Mouse (Mus musculus): ENCODE data around the gene Camk1d. TPM values are rescaled to one million over a fixed set of nuclear protein-coding genes. Genes with fewer than 3 reads are reported as not detected.

Camk1d gene
- polyA plus RNA-seq, 1 experiment: 13.2 TPM

DNA sequence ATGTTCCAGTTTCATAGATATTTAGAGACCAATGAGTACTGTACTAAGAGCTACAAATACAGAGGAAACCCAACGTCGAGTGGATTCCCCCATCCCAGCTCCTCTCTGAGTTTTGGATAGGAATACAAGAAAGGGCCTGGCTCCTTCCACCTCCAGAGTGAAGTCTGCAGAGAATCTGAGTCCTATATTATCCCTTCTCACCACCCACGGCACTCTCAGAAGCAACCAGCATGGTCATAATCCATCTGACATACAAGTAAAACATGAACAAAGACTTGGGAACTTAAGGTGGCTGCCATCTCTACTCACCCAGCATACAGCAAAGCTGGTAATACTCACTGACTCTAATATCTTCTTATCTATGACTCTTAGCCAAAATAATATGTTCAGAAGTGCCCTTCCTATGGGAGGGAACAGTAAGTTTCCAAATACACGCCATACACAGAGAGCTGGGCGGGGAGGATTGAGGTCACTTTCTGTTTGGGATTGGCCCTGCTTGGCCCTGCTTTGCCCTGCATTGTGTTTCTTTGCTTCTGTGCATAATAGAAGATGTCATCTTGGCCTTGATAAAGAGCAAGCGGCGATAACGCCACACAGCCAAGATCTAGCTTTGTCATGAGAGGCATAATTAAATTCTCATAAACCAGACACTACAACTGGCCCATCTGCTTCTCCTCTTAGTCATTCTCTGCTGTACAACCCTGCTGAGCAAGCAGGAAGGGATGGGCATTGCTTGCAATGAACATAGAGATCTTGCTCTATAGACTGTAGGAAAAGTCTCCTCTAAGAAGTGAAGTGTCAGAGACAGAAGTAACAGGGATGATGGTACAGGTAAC, 118.7 kb downstream of the Camk1d start:
- no peaks in the 10 kb centered on the region for H3K27me3 ChIP-seq (ENCODE audit: control insufficient read depth, insufficient read depth, low read length)
- DNase-seq: no peak
- WGBS: 98% methylated on average over 8 of the region's 8 CpGs

DNA sequence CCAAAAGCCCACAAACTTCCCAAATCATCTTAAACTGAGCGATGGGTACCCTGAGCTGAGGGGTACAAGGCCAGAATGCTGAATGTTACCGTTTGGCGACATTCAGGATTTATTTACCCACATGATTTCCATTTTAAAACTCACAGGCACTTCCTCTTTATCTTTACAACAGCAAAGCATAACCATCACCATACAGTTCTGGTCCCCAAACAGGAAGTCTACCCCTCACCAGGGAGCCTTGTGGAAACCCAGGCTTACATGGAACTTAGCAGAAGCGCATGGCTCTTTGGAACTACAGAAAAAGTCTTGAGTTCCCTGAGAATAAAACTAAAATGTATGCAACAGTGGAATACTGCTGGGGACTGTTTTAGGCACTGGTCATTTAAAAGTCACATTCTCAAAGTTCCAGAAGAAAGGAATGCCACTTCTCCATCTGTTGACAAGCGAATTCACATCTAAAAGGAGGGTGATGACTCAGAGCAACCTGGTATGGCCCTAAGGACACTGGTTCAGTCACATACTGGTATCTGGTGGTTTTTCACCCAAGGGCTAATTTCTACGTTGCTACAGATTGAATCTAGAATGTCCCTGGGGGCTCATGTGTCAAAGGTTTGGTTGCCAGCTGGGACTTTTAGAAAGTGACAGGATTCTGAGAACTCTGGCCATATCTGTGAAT, 121.7 kb downstream of the Camk1d start:
- Histone ChIP-seq H3K27ac (ENCODE audit: control insufficient read depth, insufficient read depth, low read length) (no peak overlapping the region), H3K4me3 (ENCODE audit: control insufficient read depth, insufficient read depth, low read length) (no peak overlapping the region), H3K27me3 (ENCODE audit: control insufficient read depth, insufficient read depth, low read length) (no peaks in the 10 kb centered on the region), H3K36me3 (ENCODE audit: control insufficient read depth, insufficient read depth, low read length) (no peaks in the 10 kb centered on the region), H3K4me1 (replicated peaks; ENCODE audit: control insufficient read depth, insufficient read depth, low read length) (0 out of 2 replicates have a peak, but pooled peaks cover 6% of the 10 kb centered on the region)
- no peak for DNase-seq
- TF ChIP-seq POLR2A (IDR thresholded peaks at IDR 0.05; ENCODE audit: control insufficient read depth, extremely low read depth, insufficient read depth, low read length, poor library complexity): no peak
- 61% methylated on average over 6 of the region's 6 CpGs for WGBS

More for the DNA sequence above, 118.7 kb downstream of the Camk1d start:
- H3K36me3 ChIP-seq (ENCODE audit: control insufficient read depth, insufficient read depth, low read length): no peaks in the 10 kb centered on the region
- H3K4me3 ChIP-seq (ENCODE audit: control insufficient read depth, insufficient read depth, low read length): no peak overlapping the region
- 0 out of 2 replicates have a peak, but pooled peaks cover 9% of the 10 kb centered on the region for H3K4me1 ChIP-seq (replicated peaks; ENCODE audit: control insufficient read depth, insufficient read depth, low read length)
- no peak overlapping the region for H3K27ac ChIP-seq (ENCODE audit: control insufficient read depth, insufficient read depth, low read length)
- TF ChIP-seq CTCF (IDR thresholded peaks at IDR 0.05; ENCODE audit: borderline replicate concordance, control insufficient read depth, extremely low read depth, insufficient read depth, low read length, poor library complexity) (no peak), POLR2A (IDR thresholded peaks at IDR 0.05; ENCODE audit: control insufficient read depth, extremely low read depth, insufficient read depth, low read length, poor library complexity) (no peak)

DNA sequence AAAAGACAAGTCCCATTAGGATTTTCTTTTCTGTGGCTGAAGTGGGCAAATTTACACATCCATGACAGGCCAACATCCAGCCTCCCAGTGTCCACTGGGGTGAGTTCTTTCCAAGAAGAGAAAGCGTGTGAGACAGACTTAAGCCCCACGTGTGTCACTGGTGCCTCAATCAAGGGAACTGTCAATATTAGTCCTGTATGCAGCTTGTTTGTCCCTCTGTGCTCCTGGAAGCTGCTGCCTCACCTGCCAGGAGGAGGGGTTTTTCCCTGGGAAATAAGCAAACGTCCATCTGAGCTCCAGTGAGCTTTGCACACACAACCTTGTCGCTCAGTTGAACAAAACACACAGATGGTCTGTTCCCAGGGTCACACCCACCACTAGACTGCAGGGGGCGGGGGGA, 124.2 kb downstream of the Camk1d start:
- no peaks in the 10 kb centered on the region for H3K36me3 ChIP-seq (ENCODE audit: control insufficient read depth, insufficient read depth, low read length)
- TF ChIP-seq POLR2A (IDR thresholded peaks at IDR 0.05; ENCODE audit: control insufficient read depth, extremely low read depth, insufficient read depth, low read length, poor library complexity) (no peak), CTCF (IDR thresholded peaks at IDR 0.05; ENCODE audit: borderline replicate concordance, control insufficient read depth, extremely low read depth, insufficient read depth, low read length, poor library complexity) (no peak)
- no peak overlapping the region for H3K27ac ChIP-seq (ENCODE audit: control insufficient read depth, insufficient read depth, low read length)
- no peaks in the 10 kb centered on the region for H3K27me3 ChIP-seq (ENCODE audit: control insufficient read depth, insufficient read depth, low read length)
- no peak for DNase-seq
- H3K4me3 ChIP-seq (ENCODE audit: control insufficient read depth, insufficient read depth, low read length): no peak overlapping the region
- no peaks in the 10 kb centered on the region for H3K4me1 ChIP-seq (replicated peaks; ENCODE audit: control insufficient read depth, insufficient read depth, low read length)
- WGBS: 89% methylated on average over 5 of the region's 5 CpGs

DNA sequence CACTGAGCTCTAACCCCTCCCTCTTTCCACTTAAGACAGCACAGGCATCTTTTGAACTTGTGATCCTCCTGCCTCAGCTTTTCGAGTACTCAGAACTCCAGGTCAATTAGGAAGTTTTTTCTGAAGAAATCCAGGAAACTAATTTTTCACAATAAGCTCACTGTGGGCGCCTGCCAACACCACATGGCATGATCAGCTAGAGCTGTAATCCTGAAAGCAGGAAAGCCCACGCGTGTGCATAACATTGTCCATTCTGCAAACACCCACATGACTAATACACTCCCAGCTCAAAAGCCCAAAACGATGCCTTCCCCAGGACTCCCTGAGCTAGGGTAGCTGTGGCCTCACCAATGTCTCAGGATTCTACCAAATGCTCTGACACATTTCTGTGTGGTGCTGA, 125.2 kb downstream of the Camk1d start:
- Histone ChIP-seq H3K4me1 (replicated peaks; ENCODE audit: control insufficient read depth, insufficient read depth, low read length) (no peaks in the 10 kb centered on the region), H3K36me3 (ENCODE audit: control insufficient read depth, insufficient read depth, low read length) (no peaks in the 10 kb centered on the region), H3K4me3 (ENCODE audit: control insufficient read depth, insufficient read depth, low read length) (no peak overlapping the region), H3K27me3 (ENCODE audit: control insufficient read depth, insufficient read depth, low read length) (no peaks in the 10 kb centered on the region), H3K27ac (ENCODE audit: control insufficient read depth, insufficient read depth, low read length) (no peak overlapping the region)
- TF ChIP-seq CTCF (IDR thresholded peaks at IDR 0.05; ENCODE audit: borderline replicate concordance, control insufficient read depth, extremely low read depth, insufficient read depth, low read length, poor library complexity): no peak
- no peak for TF ChIP-seq POLR2A (IDR thresholded peaks at IDR 0.05; ENCODE audit: control insufficient read depth, extremely low read depth, insufficient read depth, low read length, poor library complexity)
- no peak for DNase-seq
- 97% methylated on average over 5 of the region's 5 CpGs for WGBS

DNA sequence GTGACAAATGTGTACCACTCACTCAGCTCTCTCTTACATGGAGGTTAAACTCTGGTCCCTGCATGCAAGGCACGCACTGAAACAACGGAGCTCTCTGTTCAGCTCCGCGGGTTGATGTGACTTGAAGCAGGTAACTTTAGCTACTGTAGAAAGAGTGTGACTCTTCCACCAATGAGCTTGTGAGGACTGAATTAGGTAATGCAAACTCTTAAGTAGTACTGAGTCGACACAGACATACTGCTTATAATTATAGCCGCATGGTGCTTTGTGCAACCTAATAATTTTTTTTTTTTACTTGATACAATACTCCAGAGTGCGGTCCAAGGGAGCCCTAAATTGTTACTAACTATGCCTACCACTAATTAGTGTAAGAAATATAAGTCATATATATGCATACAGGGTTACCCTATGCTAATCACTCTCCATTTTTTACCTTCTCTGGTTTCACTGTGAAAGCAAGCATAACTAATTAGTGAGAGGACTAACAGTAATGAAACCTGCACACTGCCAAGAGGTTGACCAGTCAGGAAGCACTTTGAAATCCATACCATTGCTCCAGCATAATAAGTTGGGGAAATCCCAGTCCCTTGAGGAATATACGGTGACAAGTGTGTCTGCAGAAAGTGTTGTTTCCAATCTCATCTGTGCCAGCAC, 125.9 kb downstream of the Camk1d start:
- Histone ChIP-seq H3K27me3 (ENCODE audit: control insufficient read depth, insufficient read depth, low read length) (no peaks in the 10 kb centered on the region), H3K36me3 (ENCODE audit: control insufficient read depth, insufficient read depth, low read length) (no peaks in the 10 kb centered on the region), H3K4me1 (replicated peaks; ENCODE audit: control insufficient read depth, insufficient read depth, low read length) (no peaks in the 10 kb centered on the region), H3K4me3 (ENCODE audit: control insufficient read depth, insufficient read depth, low read length) (no peak overlapping the region), H3K27ac (ENCODE audit: control insufficient read depth, insufficient read depth, low read length) (no peak overlapping the region)
- DNase-seq: no peak
- WGBS: 95% methylated on average over 8 of the region's 8 CpGs
- TF ChIP-seq POLR2A (IDR thresholded peaks at IDR 0.05; ENCODE audit: control insufficient read depth, extremely low read depth, insufficient read depth, low read length, poor library complexity): no peak
- no peak for TF ChIP-seq CTCF (IDR thresholded peaks at IDR 0.05; ENCODE audit: borderline replicate concordance, control insufficient read depth, extremely low read depth, insufficient read depth, low read length, poor library complexity)

DNA sequence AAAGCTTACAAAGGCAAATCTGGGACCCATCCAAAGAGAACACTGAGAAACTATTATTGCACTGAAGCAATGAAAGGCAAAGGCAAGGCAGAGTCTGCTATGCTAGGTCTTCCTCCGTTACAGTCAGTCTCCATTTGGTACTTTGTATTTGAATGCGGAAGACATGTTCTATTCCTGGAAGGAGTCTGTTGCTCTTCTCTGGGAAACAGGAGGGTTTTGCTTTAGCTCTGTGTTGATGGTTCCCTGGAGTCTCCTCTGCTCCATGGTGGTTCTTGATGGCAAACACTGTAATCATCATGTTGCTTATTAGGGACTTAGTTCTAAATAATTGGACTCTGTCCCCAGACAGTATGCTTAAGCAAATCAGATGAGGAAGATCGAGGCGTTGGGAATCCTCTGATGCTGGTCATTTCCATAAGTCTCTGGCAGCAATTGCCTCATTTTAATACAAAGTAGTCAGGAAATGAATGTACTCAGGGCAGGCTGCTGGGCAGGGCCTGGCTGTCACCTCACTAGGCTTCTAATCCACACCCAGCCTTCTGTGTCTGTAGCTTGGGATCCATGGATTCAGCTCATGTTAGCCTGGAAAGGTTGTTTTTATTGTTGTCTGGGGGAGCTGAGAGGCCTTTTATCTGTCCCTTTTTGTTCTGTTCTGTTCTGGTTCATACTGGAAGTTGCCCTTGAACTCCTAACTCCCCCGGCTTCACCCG, 129.8 kb downstream of the Camk1d start:
- WGBS: 96% methylated on average over 6 of the region's 6 CpGs
- no peaks in the 10 kb centered on the region for H3K4me1 ChIP-seq (replicated peaks; ENCODE audit: control insufficient read depth, insufficient read depth, low read length)
- H3K36me3 ChIP-seq (ENCODE audit: control insufficient read depth, insufficient read depth, low read length): no peaks in the 10 kb centered on the region
- DNase-seq: no peak
- H3K27me3 ChIP-seq (ENCODE audit: control insufficient read depth, insufficient read depth, low read length): no peaks in the 10 kb centered on the region
- no peak overlapping the region for H3K4me3 ChIP-seq (ENCODE audit: control insufficient read depth, insufficient read depth, low read length)
- no peak for TF ChIP-seq CTCF (IDR thresholded peaks at IDR 0.05; ENCODE audit: borderline replicate concordance, control insufficient read depth, extremely low read depth, insufficient read depth, low read length, poor library complexity)
- no peak for TF ChIP-seq POLR2A (IDR thresholded peaks at IDR 0.05; ENCODE audit: control insufficient read depth, extremely low read depth, insufficient read depth, low read length, poor library complexity)
- H3K27ac ChIP-seq (ENCODE audit: control insufficient read depth, insufficient read depth, low read length): no peak overlapping the region
